Mouse (Mus musculus) liver, embryonic 14.5 days (tissue): ENCODE measurements around the gene Ermard. TPM values are rescaled to one million over a fixed set of nuclear protein-coding genes. Genes with fewer than 3 reads are reported as not detected.
"Not testable (repeated sequence)": the region's sequence is repeated elsewhere in the genome, so short reads cannot be mapped to it uniquely, and the experiment has no call there.

Source experiments
- ATAC-seq: fragments of 200-750 bp; cut with Nextera tagmentation; 2 replicates; pipeline ENCODE4 v1.8.0; 2017; ENCODE audit warnings: moderate number of reproducible peaks, mild to moderate bottlenecking, moderate library complexity; ENCODE audit not compliant: insufficient read depth
- DNase-seq, 3 experiments: peaks; one replicate each; pipeline ENCODE4 v3.0.0-alpha.2; 2012 to 2013; ENCODE audit warnings: low read depth in 3 of 3, low spot score in 3 of 3
- H3K27ac ChIP-seq: fragments of 300-500 bp; sonication (generic); 2 replicates; pipeline ENCODE4 v1.5.1; 2014; ENCODE audit warnings: moderate library complexity, mild to moderate bottlenecking, control low read depth, inconsistent platforms
- H3K27me3 ChIP-seq: fragments of 300-500 bp; sonication (generic); 2 replicates; pipeline ENCODE4 v1.6.1; 2014; ENCODE audit warnings: mild to moderate bottlenecking, low read length, moderate library complexity; ENCODE audit not compliant: control insufficient read depth, insufficient read depth
- H3K36me3 ChIP-seq: fragments of 300-500 bp; sonication (generic); replicated peaks from 2 replicates; pipeline ENCODE4 v1.6.1; 2014; ENCODE audit warnings: low read depth; ENCODE audit not compliant: control insufficient read depth, insufficient read depth
- H3K4me1 ChIP-seq, 2 experiments: fragments of 200-500 bp in 1 of 2; fragments of 300-500 bp in 1 of 2; sonication (generic) in 1 of 2; replicated peaks; 2 replicates each; pipeline ENCODE4 v1.6.1; 2012 to 2014; ENCODE audit warnings: antibody characterized with exemption in 1 of 2, inconsistent platforms in 1 of 2, low read length in 1 of 2; ENCODE audit not compliant: control insufficient read depth in 2 of 2, insufficient read depth in 2 of 2
- H3K4me2 ChIP-seq: fragments of 300-500 bp; sonication (generic); 2 replicates; pipeline ENCODE4 v1.6.1; 2014; ENCODE audit warnings: low read depth, mild to moderate bottlenecking, control low read depth, moderate library complexity
- H3K4me3 ChIP-seq, 2 experiments: fragments of 200-500 bp in 1 of 2; fragments of 300-500 bp in 1 of 2; sonication (generic) in 1 of 2; 2 replicates each; pipeline ENCODE4 v1.5.1; 2012 to 2014; ENCODE audit warnings: low read depth in 2 of 2, low read length in 2 of 2, mild to moderate bottlenecking in 2 of 2, control low read depth in 1 of 2, inconsistent platforms in 1 of 2, moderate library complexity in 1 of 2; ENCODE audit not compliant: insufficient read depth in 1 of 2
- H3K9ac ChIP-seq: fragments of 300-500 bp; sonication (generic); replicated peaks from 2 replicates; pipeline ENCODE4 v1.6.1; 2014; ENCODE audit warnings: mild to moderate bottlenecking, control low read depth, moderate library complexity
- H3K9me3 ChIP-seq: fragments of 300-500 bp; sonication (generic); 2 replicates; pipeline ENCODE4 v1.6.1; 2016; ENCODE audit warnings: low read length, mixed read lengths; ENCODE audit not compliant: control insufficient read depth
- WGBS: fragments of 180-500 bp; shearing (Covaris S2); extraction: QIAGEN DNeasy Blood & Tissue Kit; methylation state at CpG from one replicate; pipeline ENCODE4 v1.1.7; 2014; ENCODE audit not compliant: insufficient replicate concordance; 5-methylcytosine and 5-hydroxymethylcytosine counted together
- polyA plus RNA-seq, 2 experiments: library from polyadenylated mRNA; depleted of rRNA in 1 of 2; stranded (reverse) in 1 of 2; unstranded in 1 of 2; fragments of >200 nt; fragmentation: Nextera tagmentation in 1 of 2; extraction: Ambion mirVana in 1 of 2; gene quantifications; 2 replicates each; pipeline versions ENCODE4 v1.2.1 to v1.2.3; 2012 to 2014

The Ermard gene
- polyA plus RNA-seq (2012; rRNA removed) = 14.6 and 21.3 TPM in 2 replicates
- polyA plus RNA-seq (2014; fragmentation: Nextera tagmentation; extraction: Ambion mirVana) = 16.3 and 16.9 TPM in 2 replicates

GRCm38 (mm10) chr17:15041175-15041729 lies at the start of gene Ermard, which contains the start of the genes Tcte3 and Gm3448:
Ermard (plus strand) TSS chr17:15041208.
Tcte3 (minus strand) TSS chr17:15041488.
Gm3448 (minus strand) TSS chr17:15041537.
- WGBS = 0% methylated on average over 7 of the region's 56 CpGs

DNA sequence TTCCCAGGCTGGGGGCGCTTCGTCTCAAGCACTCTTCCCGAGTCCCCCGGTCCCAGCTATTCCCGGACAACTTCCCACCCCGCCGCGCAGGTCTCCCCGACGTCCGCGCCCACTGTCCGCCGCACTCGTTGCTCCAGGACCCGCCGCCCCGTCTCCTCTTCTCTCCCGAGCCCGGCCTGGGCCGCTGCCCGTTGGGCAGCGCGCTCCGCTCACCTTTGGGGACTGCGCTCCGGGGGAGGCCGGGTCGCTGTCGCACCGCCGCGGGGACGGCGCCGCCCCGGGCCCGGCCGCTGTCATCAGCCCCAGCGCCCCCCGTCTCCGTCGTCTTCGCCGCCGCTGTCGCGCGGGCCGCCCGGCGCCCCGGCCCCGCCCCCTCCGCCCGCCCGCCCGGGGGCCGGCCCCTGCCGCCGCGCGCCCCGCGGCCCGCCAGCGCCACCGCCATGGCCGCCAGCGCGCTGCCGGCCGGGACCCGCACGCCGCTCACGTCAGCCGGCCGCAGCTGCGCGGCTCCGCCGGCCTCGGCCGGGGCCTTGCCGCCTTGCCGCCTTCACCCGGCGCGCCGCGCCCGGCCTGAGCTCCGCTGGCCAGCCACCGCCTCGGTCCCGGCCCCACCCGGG lies 48.4 kb upstream of the Ermard start:
- peak; percentile 75 for ATAC-seq
- WGBS = no CpG with 5 or more reads among the region's 98 CpGs
- not testable (repeated sequence) for H3K27ac ChIP-seq, H3K4me2 ChIP-seq, H3K4me3 ChIP-seq, H3K4me1 ChIP-seq, H3K27me3 ChIP-seq, H3K9me3 ChIP-seq, H3K9ac ChIP-seq, H3K36me3 ChIP-seq, DNase-seq

More at GRCm38 (mm10) chr17:15041175-15041729, at the start of gene Ermard, which contains the start of the genes Tcte3 and Gm3448:
- DNase-seq, H3K4me2 ChIP-seq, H3K27ac ChIP-seq, H3K4me1 ChIP-seq, H3K9ac ChIP-seq, H3K27me3 ChIP-seq, H3K9me3 ChIP-seq, H3K36me3 ChIP-seq, H3K4me3 ChIP-seq: not testable (repeated sequence)
- peak; percentile 96 for ATAC-seq

- not testable (repeated sequence) for H3K27ac ChIP-seq, H3K9ac ChIP-seq, DNase-seq, H3K27me3 ChIP-seq, H3K4me2 ChIP-seq, H3K36me3 ChIP-seq, H3K4me1 ChIP-seq, H3K4me3 ChIP-seq, H3K9me3 ChIP-seq
- ATAC-seq = peak; percentile 57
- WGBS = no CpG with 5 or more reads among the region's 47 CpGs
Measured at GRCm38 (mm10) chr17:14993139-14993832, 47.7 kb upstream of the Ermard start.

DNA sequence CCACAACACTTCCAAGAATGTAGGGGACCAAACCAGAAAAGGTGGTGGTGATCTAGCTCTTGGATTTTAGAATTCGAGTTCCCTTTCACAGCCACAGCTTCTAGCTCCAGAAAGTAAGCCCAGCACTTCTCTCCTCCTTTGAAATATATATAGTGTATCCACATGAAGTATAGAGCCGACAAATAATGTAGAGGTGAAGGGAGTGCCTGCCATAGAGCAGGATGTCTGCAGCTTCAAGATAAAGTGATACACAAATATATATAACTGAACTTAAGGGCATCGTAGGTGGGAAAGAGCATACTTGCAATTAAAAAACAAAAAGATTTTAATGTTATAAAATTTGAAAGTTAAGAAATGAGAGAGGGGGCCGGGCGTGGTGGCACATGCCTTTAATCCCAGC lies 46.9 kb upstream of the Ermard start:
- no CpG with 5 or more reads among the region's 5 CpGs for WGBS
- not testable (repeated sequence) for H3K4me2 ChIP-seq, H3K9ac ChIP-seq, H3K27me3 ChIP-seq, H3K36me3 ChIP-seq, H3K9me3 ChIP-seq, DNase-seq, H3K4me3 ChIP-seq, ATAC-seq, H3K4me1 ChIP-seq, H3K27ac ChIP-seq

DNA sequence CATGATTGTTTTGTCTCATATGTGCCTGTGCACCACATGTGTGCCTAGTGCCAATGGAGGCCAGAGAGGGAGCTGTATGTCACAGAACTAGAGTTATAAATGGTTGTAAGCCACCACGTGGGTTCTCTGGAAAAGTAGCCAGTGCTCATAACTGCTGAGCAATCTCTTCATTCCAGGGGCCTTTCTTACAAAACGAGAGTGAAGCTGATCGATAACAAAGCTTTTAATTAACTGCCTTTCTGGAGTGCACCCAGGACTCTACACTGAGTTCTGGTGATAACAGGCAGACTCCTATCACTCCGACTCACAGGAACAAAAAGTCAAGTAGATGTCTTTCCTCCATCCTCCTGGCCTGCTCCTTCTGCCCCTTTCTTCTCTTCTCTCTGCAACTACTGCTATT lies 41.0 kb upstream of the Ermard start:
- no CpG with 5 or more reads among the region's 4 CpGs for WGBS
- peak; percentile 82 for ATAC-seq
- not testable (repeated sequence) for H3K27ac ChIP-seq

DNA sequence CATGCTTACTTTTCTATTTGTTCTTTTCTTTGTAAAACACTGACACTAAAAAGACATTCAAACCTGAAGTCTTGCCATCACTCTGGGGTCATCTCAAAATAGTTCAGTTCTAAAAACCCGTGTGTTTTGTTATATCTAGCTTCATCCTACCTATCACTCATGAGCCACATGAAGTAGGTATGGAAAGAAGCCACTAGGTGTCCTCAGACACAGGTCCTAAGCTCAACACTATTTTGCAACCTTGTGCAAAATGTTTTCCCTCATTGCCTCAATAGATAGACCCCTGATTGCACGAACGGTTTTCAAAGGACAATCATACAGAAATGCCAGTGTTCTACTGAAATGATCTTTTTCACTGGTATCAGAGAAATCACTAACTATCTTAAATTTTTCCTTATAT lies 31.9 kb upstream of the Ermard start:
- ATAC-seq = peak; percentile 26; the same call in 1 of the 2 replicates
- not testable (repeated sequence) for H3K27ac ChIP-seq, H3K9me3 ChIP-seq, H3K27me3 ChIP-seq, H3K9ac ChIP-seq, H3K4me2 ChIP-seq, H3K36me3 ChIP-seq, DNase-seq, H3K4me3 ChIP-seq, H3K4me1 ChIP-seq
- no CpG with 5 or more reads among the region's 3 CpGs for WGBS

More for the DNA sequence above, 41.0 kb upstream of the Ermard start:
- H3K36me3 ChIP-seq, H3K9ac ChIP-seq, H3K4me2 ChIP-seq, H3K4me1 ChIP-seq, H3K9me3 ChIP-seq, H3K4me3 ChIP-seq, H3K27me3 ChIP-seq, DNase-seq: not testable (repeated sequence)

DNA sequence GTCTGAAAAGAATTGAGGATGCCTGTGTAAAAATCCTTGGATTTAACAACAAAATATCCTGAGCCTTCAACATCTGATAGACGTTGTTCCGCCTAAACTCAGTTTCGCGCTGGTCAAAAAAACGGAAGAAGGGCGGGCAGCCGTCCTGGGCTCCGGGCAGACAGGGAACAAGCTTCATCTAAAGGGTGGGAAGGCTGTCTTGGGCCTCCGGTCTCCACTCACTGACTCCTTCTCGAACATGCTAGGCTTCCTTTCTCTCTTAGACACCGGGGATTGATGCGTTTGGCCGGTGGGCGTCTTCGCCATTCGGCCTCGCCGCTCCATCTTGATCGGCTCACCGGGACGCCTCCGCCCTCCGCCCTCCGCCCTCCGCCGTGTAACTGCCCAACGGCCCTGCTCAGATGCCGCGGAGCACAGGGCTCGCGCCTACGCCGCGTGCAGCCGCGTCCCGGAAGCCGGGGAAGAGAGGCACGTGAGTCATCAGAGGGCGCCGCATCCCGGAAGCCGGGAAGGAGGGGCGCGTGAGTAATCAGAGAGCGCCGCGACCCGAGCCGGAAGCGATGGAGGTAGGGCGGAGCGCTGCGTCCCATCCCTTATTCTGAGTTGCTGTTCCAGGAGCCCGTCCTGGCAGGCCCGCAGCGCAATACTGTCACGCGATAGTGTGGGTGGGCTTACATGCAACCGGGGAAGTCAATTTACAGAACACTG lies 31.1 kb upstream of the Ermard start, which contains the start of gene Gm3435:
Gene Gm3435 (plus strand): TSS at position 471 of the 708 bp plus-strand sequence.
- not testable (repeated sequence) for H3K27ac ChIP-seq, H3K27me3 ChIP-seq, H3K4me1 ChIP-seq, H3K9ac ChIP-seq, H3K4me2 ChIP-seq, H3K4me3 ChIP-seq, H3K36me3 ChIP-seq, DNase-seq, H3K9me3 ChIP-seq
- no CpG with 5 or more reads among the region's 60 CpGs for WGBS
- ATAC-seq = peak; percentile 96
